Mouse (Mus musculus) liver, embryonic 15.5 days (tissue): ENCODE results near the gene Ncf1. TPM values are rescaled to one million over a fixed set of nuclear protein-coding genes. Genes with fewer than 3 reads are reported as not detected.

Source experiments
- ATAC-seq: fragments of 200-750 bp; cut with Nextera tagmentation; 2 replicates; pipeline ENCODE4 v1.8.0; 2017; ENCODE audit warnings: moderate number of reproducible peaks, mild to moderate bottlenecking, moderate library complexity; ENCODE audit not compliant: insufficient read depth
- H3K27ac ChIP-seq: fragments of 300-500 bp; sonication (generic); replicated peaks from 2 replicates; pipeline ENCODE4 v1.5.1; 2015; ENCODE audit warnings: mild to moderate bottlenecking, inconsistent platforms
- H3K27me3 ChIP-seq: fragments of 300-500 bp; sonication (generic); 2 replicates; pipeline ENCODE4 v1.6.1; 2015; ENCODE audit warnings: mild to moderate bottlenecking, inconsistent platforms
- H3K36me3 ChIP-seq: fragments of 300-500 bp; sonication (generic); replicated peaks from 2 replicates; pipeline ENCODE4 v1.6.1; 2015; ENCODE audit warnings: moderate library complexity, mild to moderate bottlenecking, inconsistent platforms
- H3K4me1 ChIP-seq: fragments of 300-500 bp; sonication (generic); replicated peaks from 2 replicates; pipeline ENCODE4 v1.6.1; 2015; ENCODE audit warnings: inconsistent platforms
- H3K4me2 ChIP-seq: fragments of 300-500 bp; sonication (generic); 2 replicates; pipeline ENCODE4 v1.6.1; 2015; ENCODE audit warnings: moderate library complexity, mild to moderate bottlenecking, inconsistent platforms
- H3K4me3 ChIP-seq: fragments of 300-500 bp; sonication (generic); replicated peaks from 2 replicates; pipeline ENCODE4 v1.5.1; 2015; ENCODE audit warnings: mild to moderate bottlenecking, inconsistent platforms
- H3K9ac ChIP-seq: fragments of 300-500 bp; sonication (generic); 2 replicates; pipeline ENCODE4 v1.6.1; 2015; ENCODE audit warnings: moderate library complexity, mild to moderate bottlenecking, inconsistent platforms
- H3K9me3 ChIP-seq: fragments of 300-500 bp; sonication (generic); replicated peaks from 2 replicates; pipeline ENCODE4 v1.6.1; 2016; ENCODE audit warnings: inconsistent platforms
- WGBS: fragments of 180-500 bp; shearing (Covaris S2); methylation state at CpG from one replicate; pipeline ENCODE4 v1.1.7; 2015; ENCODE audit warnings: mixed read lengths; ENCODE audit not compliant: insufficient replicate concordance; 5-methylcytosine and 5-hydroxymethylcytosine counted together
- polyA plus RNA-seq: library from polyadenylated mRNA; unstranded; fragments of >200 nt; fragmentation: Nextera tagmentation; extraction: Ambion mirVana; gene quantifications from 2 replicates; pipeline ENCODE4 v1.2.1, GENCODE M21; 2015

Ncf1 gene
- 25.8 and 27.7 TPM in 2 replicates for polyA plus RNA-seq

- no peaks in the 10 kb centered on the region for H3K36me3 ChIP-seq
- ATAC-seq = no peak
- no peak within 1 kb of the TSS for H3K9ac ChIP-seq
- no peaks in the 10 kb centered on the region for H3K27me3 ChIP-seq
- H3K4me1 ChIP-seq = peaks cover 24% of the 10 kb centered on the region
- WGBS = 48% methylated on average over 7 of the region's 7 CpGs
- no peak within 1 kb of the TSS for H3K4me2 ChIP-seq
- H3K27ac ChIP-seq = peak within 1 kb of the TSS; percentile 57
- H3K9me3 ChIP-seq = no peaks in the 10 kb centered on the region
- peak within 1 kb of the TSS; percentile 39 for H3K4me3 ChIP-seq
Observed at GRCm38 (mm10) chr5:134229391-134229790, at the start of gene Ncf1. Gene Ncf1, minus strand, starts transcription at chr5:134229625.

GRCm38 (mm10) chr5:134277109-134277508, 47.7 kb upstream of the Ncf1 start:
- H3K9ac ChIP-seq = no peak overlapping the region

GRCm38 (mm10) chr5:134275556-134275955, 46.1 kb upstream of the Ncf1 start:
- WGBS = 76% methylated on average over 10 of the region's 10 CpGs

More at GRCm38 (mm10) chr5:134277109-134277508, 47.7 kb upstream of the Ncf1 start:
- WGBS = 89% methylated on average over 4 of the region's 4 CpGs
- H3K27me3 ChIP-seq = no peaks in the 10 kb centered on the region
- H3K9me3 ChIP-seq = no peaks in the 10 kb centered on the region
- H3K4me3 ChIP-seq = no peak overlapping the region
- H3K27ac ChIP-seq = no peak overlapping the region
- no peak for ATAC-seq
- no peak overlapping the region for H3K4me2 ChIP-seq
- H3K36me3 ChIP-seq = peaks cover 92% of the 10 kb centered on the region
- no peaks in the 10 kb centered on the region for H3K4me1 ChIP-seq

GRCm38 (mm10) chr5:134275021-134275420, 45.6 kb upstream of the Ncf1 start:
- H3K4me3 ChIP-seq = no peak overlapping the region
- no peaks in the 10 kb centered on the region for H3K4me1 ChIP-seq
- H3K27me3 ChIP-seq = no peaks in the 10 kb centered on the region
- no peak overlapping the region for H3K4me2 ChIP-seq
- peaks cover 95% of the 10 kb centered on the region for H3K36me3 ChIP-seq
- H3K27ac ChIP-seq = no peak overlapping the region
- no peak overlapping the region for H3K9ac ChIP-seq
- no peaks in the 10 kb centered on the region for H3K9me3 ChIP-seq
- ATAC-seq = no peak
- 71% methylated on average over 11 of the region's 11 CpGs for WGBS

More at GRCm38 (mm10) chr5:134275556-134275955, 46.1 kb upstream of the Ncf1 start:
- Histone ChIP-seq H3K9me3 (no peaks in the 10 kb centered on the region), H3K27me3 (no peaks in the 10 kb centered on the region), H3K27ac (no peak overlapping the region), H3K4me3 (no peak overlapping the region), H3K4me1 (no peaks in the 10 kb centered on the region), H3K4me2 (no peak overlapping the region), H3K9ac (no peak overlapping the region), H3K36me3 (peaks cover 94% of the 10 kb centered on the region)
- no peak for ATAC-seq

GRCm38 (mm10) chr5:134273761-134274160, 44.3 kb upstream of the Ncf1 start:
- Histone ChIP-seq H3K4me2 (no peak overlapping the region), H3K36me3 (peaks cover 94% of the 10 kb centered on the region), H3K27ac (no peak overlapping the region), H3K9me3 (no peaks in the 10 kb centered on the region), H3K9ac (no peak overlapping the region), H3K4me3 (no peak overlapping the region), H3K4me1 (no peaks in the 10 kb centered on the region), H3K27me3 (no peaks in the 10 kb centered on the region)
- 74% methylated on average over 8 of the region's 8 CpGs for WGBS
- ATAC-seq = no peak

GRCm38 (mm10) chr5:134272761-134273160, 43.3 kb upstream of the Ncf1 start:
- no peaks in the 10 kb centered on the region for H3K4me1 ChIP-seq
- H3K9me3 ChIP-seq = no peaks in the 10 kb centered on the region
- 85% methylated on average over 11 of the region's 11 CpGs for WGBS
- no peak overlapping the region for H3K4me2 ChIP-seq
- ATAC-seq = no peak
- H3K36me3 ChIP-seq = peaks cover 93% of the 10 kb centered on the region
- H3K27ac ChIP-seq = no peak overlapping the region
- H3K27me3 ChIP-seq = no peaks in the 10 kb centered on the region
- no peak overlapping the region for H3K9ac ChIP-seq
- no peak overlapping the region for H3K4me3 ChIP-seq

- Histone ChIP-seq H3K27me3 (no peaks in the 10 kb centered on the region), H3K4me2 (no peak overlapping the region), H3K4me3 (no peak overlapping the region), H3K9ac (no peak overlapping the region), H3K36me3 (peaks cover 92% of the 10 kb centered on the region), H3K27ac (no peak overlapping the region), H3K4me1 (no peaks in the 10 kb centered on the region), H3K9me3 (no peaks in the 10 kb centered on the region)
- ATAC-seq = no peak
- 83% methylated on average over 11 of the region's 11 CpGs for WGBS
Observed at GRCm38 (mm10) chr5:134271421-134271820, 42.0 kb upstream of the Ncf1 start.

- H3K27ac ChIP-seq = no peak overlapping the region
- 65% methylated on average over 4 of the region's 4 CpGs for WGBS
- no peak overlapping the region for H3K9ac ChIP-seq
- ATAC-seq = no peak
- no peak overlapping the region for H3K4me2 ChIP-seq
- H3K36me3 ChIP-seq = peaks cover 93% of the 10 kb centered on the region
- H3K9me3 ChIP-seq = no peaks in the 10 kb centered on the region
- no peaks in the 10 kb centered on the region for H3K27me3 ChIP-seq
- H3K4me1 ChIP-seq = no peaks in the 10 kb centered on the region
- no peak overlapping the region for H3K4me3 ChIP-seq
Observed at GRCm38 (mm10) chr5:134270566-134270965, 41.1 kb upstream of the Ncf1 start.

- H3K36me3 ChIP-seq = peaks cover 93% of the 10 kb centered on the region
- 62% methylated on average over 5 of the region's 5 CpGs for WGBS
Observed at GRCm38 (mm10) chr5:134269751-134270150, 40.3 kb upstream of the Ncf1 start.

GRCm38 (mm10) chr5:134268751-134269150, 39.3 kb upstream of the Ncf1 start:
- H3K9me3 ChIP-seq = no peaks in the 10 kb centered on the region
- no peak for ATAC-seq
- no peaks in the 10 kb centered on the region for H3K4me1 ChIP-seq
- no peak overlapping the region for H3K4me3 ChIP-seq
- peaks cover 95% of the 10 kb centered on the region for H3K36me3 ChIP-seq
- H3K27ac ChIP-seq = no peak overlapping the region
- 84% methylated on average over 8 of the region's 8 CpGs for WGBS
- H3K27me3 ChIP-seq = no peaks in the 10 kb centered on the region
- no peak overlapping the region for H3K4me2 ChIP-seq
- H3K9ac ChIP-seq = no peak overlapping the region

More at GRCm38 (mm10) chr5:134269751-134270150, 40.3 kb upstream of the Ncf1 start:
- no peak overlapping the region for H3K9ac ChIP-seq
- H3K4me3 ChIP-seq = no peak overlapping the region
- H3K4me2 ChIP-seq = no peak overlapping the region
- no peak overlapping the region for H3K27ac ChIP-seq
- no peaks in the 10 kb centered on the region for H3K9me3 ChIP-seq
- no peaks in the 10 kb centered on the region for H3K4me1 ChIP-seq
- ATAC-seq = no peak
- H3K27me3 ChIP-seq = no peaks in the 10 kb centered on the region

- no peak overlapping the region for H3K9ac ChIP-seq
- no peaks in the 10 kb centered on the region for H3K4me1 ChIP-seq
- H3K4me2 ChIP-seq = no peak overlapping the region
- WGBS = 81% methylated on average over 18 of the region's 18 CpGs
- H3K9me3 ChIP-seq = no peaks in the 10 kb centered on the region
- H3K36me3 ChIP-seq = peaks cover 95% of the 10 kb centered on the region
- no peaks in the 10 kb centered on the region for H3K27me3 ChIP-seq
- no peak overlapping the region for H3K4me3 ChIP-seq
- no peak for ATAC-seq
- H3K27ac ChIP-seq = no peak overlapping the region
Observed at GRCm38 (mm10) chr5:134266404-134266803, 37.0 kb upstream of the Ncf1 start.

GRCm38 (mm10) chr5:134265890-134266289, 36.5 kb upstream of the Ncf1 start:
- no peak overlapping the region for H3K27ac ChIP-seq
- no peaks in the 10 kb centered on the region for H3K27me3 ChIP-seq
- H3K36me3 ChIP-seq = peaks cover 96% of the 10 kb centered on the region
- H3K4me2 ChIP-seq = no peak overlapping the region
- no peaks in the 10 kb centered on the region for H3K4me1 ChIP-seq
- H3K9me3 ChIP-seq = no peaks in the 10 kb centered on the region
- H3K9ac ChIP-seq = no peak overlapping the region
- 56% methylated on average over 2 of the region's 2 CpGs for WGBS
- no peak for ATAC-seq
- H3K4me3 ChIP-seq = no peak overlapping the region
